Mouse (Mus musculus): Measurements from ENCODE around the gene Ptpa. TPM values are rescaled to one million over a fixed set of nuclear protein-coding genes. Genes with fewer than 3 reads are reported as not detected.

Ptpa gene
- polyA plus RNA-seq, 1 experiment from 2014 or later, result 131 TPM

- no peak overlapping the region for H3K9ac ChIP-seq (ENCODE audit: low read depth, low read length)
- no peak for DNase-seq (ENCODE audit: low spot score)
- 0 out of 2 replicates have a peak, but pooled peaks cover 5% of the 10 kb centered on the region for H3K36me3 ChIP-seq (ENCODE audit: insufficient read depth, low read length)
- no peak overlapping the region for H3K4me2 ChIP-seq (ENCODE audit: low read length)
- H3K27ac ChIP-seq, result no peak overlapping the region
- H3K4me1 ChIP-seq (replicated peaks; ENCODE audit: insufficient read depth, low read length), result no peaks in the 10 kb centered on the region; the same call in 1 of the 2 replicates
- H3K9me3 ChIP-seq (replicated peaks; ENCODE audit: low read length), result no peaks in the 10 kb centered on the region
- peak; percentile 30; the same call in 1 of the 2 replicates for TF ChIP-seq CTCF (IDR thresholded peaks at IDR 0.05; ENCODE audit: low read depth)
- 87% methylated on average over 2 of the region's 2 CpGs for WGBS
- no peak for ATAC-seq (replicated peaks; ENCODE audit: low FRiP score, low read depth)
- no peak overlapping the region for H3K4me3 ChIP-seq (replicated peaks; ENCODE audit: low read depth, low read length)
- no peaks in the 10 kb centered on the region for H3K27me3 ChIP-seq (ENCODE audit: insufficient read depth, low read length)
These were observed 26.8 kb upstream of the Ptpa start for GRCm38 (mm10) chr2:30389000-30389399.

- WGBS, result 0% methylated on average over 40 of the region's 40 CpGs
- Histone ChIP-seq H3K9ac (ENCODE audit: low read depth, low read length) (peak within 1 kb of the TSS; percentile 57), H3K36me3 (ENCODE audit: insufficient read depth, low read length) (peaks cover 9% of the 10 kb centered on the region), H3K27me3 (ENCODE audit: insufficient read depth, low read length) (no peaks in the 10 kb centered on the region), H3K27ac (peak within 1 kb of the TSS; percentile 61), H3K4me1 (replicated peaks; ENCODE audit: insufficient read depth, low read length) (no peaks in the 10 kb centered on the region; the same call in 1 of the 2 replicates), H3K9me3 (replicated peaks; ENCODE audit: low read length) (no peaks in the 10 kb centered on the region), H3K4me2 (ENCODE audit: low read length) (peak within 1 kb of the TSS; percentile 85), H3K4me3 (replicated peaks; ENCODE audit: low read depth, low read length) (peak within 1 kb of the TSS; percentile 56)
- ATAC-seq (replicated peaks; ENCODE audit: low FRiP score, low read depth), result peak; percentile 98
- TF ChIP-seq CTCF (IDR thresholded peaks at IDR 0.05; ENCODE audit: low read depth), result no peak
- peak; percentile 99 for DNase-seq (ENCODE audit: low spot score)
These were observed 23.7 kb upstream of the Ptpa start, which contains the start of gene Dolpp1 for GRCm38 (mm10) chr2:30392114-30392576. Gene Dolpp1 (plus strand): TSS chr2:30392254.

- Histone ChIP-seq H3K9me3 (replicated peaks; ENCODE audit: low read length) (no peaks in the 10 kb centered on the region), H3K36me3 (ENCODE audit: insufficient read depth, low read length) (peaks cover 15% of the 10 kb centered on the region), H3K4me1 (replicated peaks; ENCODE audit: insufficient read depth, low read length) (no peaks in the 10 kb centered on the region; the same call in 1 of the 2 replicates), H3K27me3 (ENCODE audit: insufficient read depth, low read length) (no peaks in the 10 kb centered on the region), H3K27ac (peak overlapping the region; percentile 61), H3K9ac (ENCODE audit: low read depth, low read length) (peak overlapping the region; percentile 57), H3K4me2 (ENCODE audit: low read length) (peak overlapping the region; percentile 85), H3K4me3 (replicated peaks; ENCODE audit: low read depth, low read length) (peak overlapping the region; percentile 56)
- peak; percentile 69 for ATAC-seq (replicated peaks; ENCODE audit: low FRiP score, low read depth)
- TF ChIP-seq CTCF (IDR thresholded peaks at IDR 0.05; ENCODE audit: low read depth), result no peak
- peak; percentile 81 for DNase-seq (ENCODE audit: low spot score)
- whole genome bisulfite sequencing, result under 1% methylated on average over 44 of the region's 54 CpGs
These were observed 23.1 kb upstream of the Ptpa start for GRCm38 (mm10) chr2:30392577-30393369.

GRCm38 (mm10) chr2:30393370-30393656 is 22.5 kb upstream of the Ptpa start:
- Histone ChIP-seq H3K4me2 (ENCODE audit: low read length) (peak overlapping the region; percentile 85), H3K27me3 (ENCODE audit: insufficient read depth, low read length) (no peaks in the 10 kb centered on the region), H3K9me3 (replicated peaks; ENCODE audit: low read length) (no peaks in the 10 kb centered on the region), H3K27ac (peak overlapping the region; percentile 61; the same call in 1 of the 2 replicates), H3K4me1 (replicated peaks; ENCODE audit: insufficient read depth, low read length) (no peaks in the 10 kb centered on the region; the same call in 1 of the 2 replicates), H3K4me3 (replicated peaks; ENCODE audit: low read depth, low read length) (peak overlapping the region; percentile 56), H3K36me3 (ENCODE audit: insufficient read depth, low read length) (peaks cover 19% of the 10 kb centered on the region), H3K9ac (ENCODE audit: low read depth, low read length) (peak overlapping the region; percentile 57; the same call in 1 of the 2 replicates)
- 47% methylated on average over 1 of the region's 1 CpGs for WGBS
- TF ChIP-seq CTCF (IDR thresholded peaks at IDR 0.05; ENCODE audit: low read depth), result no peak
- DNase-seq (ENCODE audit: low spot score), result no peak
- no peak for ATAC-seq (replicated peaks; ENCODE audit: low FRiP score, low read depth)

- peaks cover 31% of the 10 kb centered on the region for H3K36me3 ChIP-seq (ENCODE audit: insufficient read depth, low read length)
- 96% methylated on average over 7 of the region's 7 CpGs for WGBS
- no peak for DNase-seq (ENCODE audit: low spot score)
- H3K4me1 ChIP-seq (replicated peaks; ENCODE audit: insufficient read depth, low read length), result no peaks in the 10 kb centered on the region; the same call in 1 of the 2 replicates
- no peaks in the 10 kb centered on the region for H3K9me3 ChIP-seq (replicated peaks; ENCODE audit: low read length)
- H3K27ac ChIP-seq, result no peak overlapping the region
- no peaks in the 10 kb centered on the region for H3K27me3 ChIP-seq (ENCODE audit: insufficient read depth, low read length)
- TF ChIP-seq CTCF (IDR thresholded peaks at IDR 0.05; ENCODE audit: low read depth), result no peak
- H3K4me2 ChIP-seq (ENCODE audit: low read length), result no peak overlapping the region
- no peak overlapping the region for H3K9ac ChIP-seq (ENCODE audit: low read depth, low read length)
- no peak for ATAC-seq (replicated peaks; ENCODE audit: low FRiP score, low read depth)
- no peak overlapping the region for H3K4me3 ChIP-seq (replicated peaks; ENCODE audit: low read depth, low read length)
These were observed 20.1 kb upstream of the Ptpa start for GRCm38 (mm10) chr2:30395757-30396156.

- Histone ChIP-seq H3K27ac (no peak overlapping the region), H3K27me3 (ENCODE audit: insufficient read depth, low read length) (no peaks in the 10 kb centered on the region), H3K9me3 (replicated peaks; ENCODE audit: low read length) (no peaks in the 10 kb centered on the region), H3K36me3 (ENCODE audit: insufficient read depth, low read length) (peaks cover 31% of the 10 kb centered on the region), H3K4me2 (ENCODE audit: low read length) (no peak overlapping the region), H3K4me3 (replicated peaks; ENCODE audit: low read depth, low read length) (no peak overlapping the region), H3K9ac (ENCODE audit: low read depth, low read length) (no peak overlapping the region), H3K4me1 (replicated peaks; ENCODE audit: insufficient read depth, low read length) (no peaks in the 10 kb centered on the region; the same call in 1 of the 2 replicates)
- 88% methylated on average over 7 of the region's 7 CpGs for WGBS
- ATAC-seq (replicated peaks; ENCODE audit: low FRiP score, low read depth), result no peak
- DNase-seq (ENCODE audit: low spot score), result no peak
- TF ChIP-seq CTCF (IDR thresholded peaks at IDR 0.05; ENCODE audit: low read depth), result no peak
These were observed 19.6 kb upstream of the Ptpa start for GRCm38 (mm10) chr2:30396246-30396645.

All from kidney, postnatal 0 days (tissue).